Mouse (Mus musculus) forebrain, embryonic 14.5 days (tissue): ENCODE data around the gene Fthl17b. TPM values are rescaled to one million over a fixed set of nuclear protein-coding genes. Genes with fewer than 3 reads are reported as not detected.

Experiments used
- polyA plus RNA-seq: library from polyadenylated mRNA; unstranded; fragments of >200 nt; fragmentation: Nextera tagmentation; extraction: Ambion mirVana; gene quantifications from 2 replicates; pipeline ENCODE4 v1.2.1, GENCODE M21; 2014

The Fthl17b gene
- polyA plus RNA-seq, 1 experiment from 2014 or later, result not detected

Other genes with a start within 250 kb of the Fthl17b start
- gene Ssx9, start 214.5 kb downstream of the Fthl17b start, polyA plus RNA-seq, result not detected in 2 replicates
- not detected in 2 replicates for gene Ssxb5, start 159.3 kb downstream of the Fthl17b start, polyA plus RNA-seq
- not detected in 2 replicates for gene Gm6592, start 119.0 kb downstream of the Fthl17b start, polyA plus RNA-seq
- not detected in 2 replicates for gene Gm5751, start 88.7 kb downstream of the Fthl17b start, polyA plus RNA-seq
- gene B630019K06Rik, start 70.6 kb downstream of the Fthl17b start, polyA plus RNA-seq, result 15.2 and 15.6 TPM in 2 replicates
- gene Fthl17c, start 13.6 kb upstream of the Fthl17b start, polyA plus RNA-seq, result not detected in 2 replicates
- gene Fthl17d, start 23.8 kb upstream of the Fthl17b start, polyA plus RNA-seq, result not detected in 2 replicates
- gene Fthl17e, start 70.5 kb upstream of the Fthl17b start, polyA plus RNA-seq, result not detected in 2 replicates
- not detected in 2 replicates for gene Fthl17f, start 100.0 kb upstream of the Fthl17b start, polyA plus RNA-seq
- not detected in 2 replicates for gene 4930402K13Rik, start 141.6 kb upstream of the Fthl17b start, polyA plus RNA-seq
- gene Lancl3, start 236.9 kb upstream of the Fthl17b start, polyA plus RNA-seq, result 2.9 and 4.7 TPM in 2 replicates